Mouse (Mus musculus): ENCODE measurements around the gene Scube2. TPM values are rescaled to one million over a fixed set of nuclear protein-coding genes. Genes with fewer than 3 reads are reported as not detected.
A peak's percentile ranks its signal among the peaks of the same experiment; 100 is the strongest.

The Scube2 gene
- polyA plus RNA-seq, 1 experiment from 2014 or later, result 1.7 TPM

GRCm38 (mm10) chr7:109752008-109752925 lies 113.2 kb downstream of the Scube2 start, which contains the start of gene Tmem9b:
Gene Tmem9b (minus strand): TSS chr7:109752875.
- H3K4me3 ChIP-seq, result peak within 1 kb of the TSS; percentile 85
- WGBS, result under 1% methylated on average over 73 of the region's 74 CpGs
- H3K36me3 ChIP-seq, result peaks cover 5% of the 10 kb centered on the region; the same call in 1 of the 2 replicates
- H3K9ac ChIP-seq (replicated peaks), result peak within 1 kb of the TSS; percentile 84
- peak; percentile 90 for ATAC-seq (ENCODE audit: low FRiP score, low read depth)
- H3K4me2 ChIP-seq (replicated peaks), result peak within 1 kb of the TSS; percentile 92
- no peaks in the 10 kb centered on the region for H3K27me3 ChIP-seq
- peak within 1 kb of the TSS; percentile 80 for H3K27ac ChIP-seq (replicated peaks)
- peaks cover 15% of the 10 kb centered on the region for H3K4me1 ChIP-seq
- no peaks in the 10 kb centered on the region for H3K9me3 ChIP-seq

- WGBS, result 3% methylated on average over 13 of the region's 13 CpGs
- peak; percentile 10 for ATAC-seq (ENCODE audit: low FRiP score, low read depth)
- Histone ChIP-seq H3K4me2 (replicated peaks) (peak overlapping the region; percentile 92), H3K27ac (replicated peaks) (peak overlapping the region; percentile 80), H3K9ac (replicated peaks) (peak overlapping the region; percentile 84), H3K4me1 (peaks cover 15% of the 10 kb centered on the region), H3K36me3 (peaks cover 5% of the 10 kb centered on the region; the same call in 1 of the 2 replicates), H3K27me3 (no peaks in the 10 kb centered on the region), H3K4me3 (peak overlapping the region; percentile 85), H3K9me3 (no peaks in the 10 kb centered on the region)
These were observed 114.0 kb downstream of the Scube2 start for GRCm38 (mm10) chr7:109751427-109752007.

Other genes starting within 250 kb of the Scube2 start
- 38.1 and 40.2 TPM in 2 replicates for gene St5, start 162.1 kb downstream of the Scube2 start, polyA plus RNA-seq (2016; fragmentation: Nextera tagmentation; extraction: Ambion mirVana)
- 19.1 and 19.5 TPM in 2 replicates for gene Akip1, start 162.0 kb downstream of the Scube2 start, polyA plus RNA-seq (2016; fragmentation: Nextera tagmentation; extraction: Ambion mirVana)
- gene BC051019, start 141.8 kb downstream of the Scube2 start, polyA plus RNA-seq (2016; fragmentation: Nextera tagmentation; extraction: Ambion mirVana), result not detected in 2 replicates
- gene Ascl3, start 134.0 kb downstream of the Scube2 start, polyA plus RNA-seq (2016; fragmentation: Nextera tagmentation; extraction: Ambion mirVana), result not detected in 2 replicates
- gene Tmem9b, start 112.8 kb downstream of the Scube2 start, polyA plus RNA-seq (2016; fragmentation: Nextera tagmentation; extraction: Ambion mirVana), result 62.3 and 64.5 TPM in 2 replicates
- gene Nrip3, start 83.7 kb downstream of the Scube2 start, polyA plus RNA-seq (2016; fragmentation: Nextera tagmentation; extraction: Ambion mirVana), result 1.8 and 1.9 TPM in 2 replicates
- 51.8 and 53.1 TPM in 2 replicates for gene Dennd5a, start 94.8 kb upstream of the Scube2 start, polyA plus RNA-seq (2016; fragmentation: Nextera tagmentation; extraction: Ambion mirVana)
- gene Tmem41b, start 121.2 kb upstream of the Scube2 start, polyA plus RNA-seq (2016; fragmentation: Nextera tagmentation; extraction: Ambion mirVana), result 74.6 and 77.5 TPM in 2 replicates
- gene Ipo7, start 152.6 kb upstream of the Scube2 start, polyA plus RNA-seq (2016; fragmentation: Nextera tagmentation; extraction: Ambion mirVana), result 49.7 and 51.8 TPM in 2 replicates
- 28.0 and 31.3 TPM in 2 replicates for gene Zfp143, start 195.5 kb upstream of the Scube2 start, polyA plus RNA-seq (2016; fragmentation: Nextera tagmentation; extraction: Ambion mirVana)

Measured in midbrain, embryonic 12.5 days (tissue).